Mouse (Mus musculus) heart, postnatal 0 days (tissue): ENCODE measurements at regions not wholly inside any gene's neighbourhood (a gene's known extent, or its start where the extent isn't known, plus 50 kb on each side); places are given as distances from the start of the nearest gene placed in this dataset.

ENCODE experiments used
- ATAC-seq: fragments of 200-750 bp; cut with Nextera tagmentation; 2 replicates; pipeline ENCODE4 v1.8.0; 2017; ENCODE audit warnings: low read depth, moderate number of reproducible peaks, moderate library complexity; ENCODE audit not compliant: insufficient read depth
- DNase-seq: peaks from one replicate; pipeline ENCODE4 v3.0.0-alpha.2; 2016; ENCODE audit warnings: low spot score
- H3K27ac ChIP-seq: fragments of 300-500 bp; sonication (generic); 2 replicates; pipeline ENCODE4 v1.5.1; 2014; ENCODE audit warnings: low read depth, mild to moderate bottlenecking
- H3K27me3 ChIP-seq: fragments of 300-500 bp; sonication (generic); 2 replicates; pipeline ENCODE4 v1.6.1; 2014; ENCODE audit warnings: low read length, mixed read lengths; ENCODE audit not compliant: control insufficient read depth, insufficient read depth
- H3K36me3 ChIP-seq: fragments of 300-500 bp; sonication (generic); replicated peaks from 2 replicates; pipeline ENCODE4 v1.6.1; 2014; ENCODE audit warnings: low read length, mixed read lengths; ENCODE audit not compliant: control insufficient read depth, insufficient read depth
- H3K4me1 ChIP-seq: fragments of 300-500 bp; sonication (generic); 2 replicates; pipeline ENCODE4 v1.6.1; 2014; ENCODE audit warnings: antibody characterized with exemption; ENCODE audit not compliant: control insufficient read depth, insufficient read depth
- H3K4me2 ChIP-seq: fragments of 300-500 bp; sonication (generic); 2 replicates; pipeline ENCODE4 v1.6.1; 2014; ENCODE audit warnings: low read depth, mild to moderate bottlenecking, low read length, moderate library complexity
- H3K4me3 ChIP-seq: fragments of 300-500 bp; sonication (generic); 2 replicates; pipeline ENCODE4 v1.5.1; 2014; ENCODE audit warnings: low read depth, low read length
- H3K9ac ChIP-seq: fragments of 300-500 bp; sonication (generic); replicated peaks from 2 replicates; pipeline ENCODE4 v1.6.1; 2014; ENCODE audit warnings: low read depth, low read length, mixed read lengths
- H3K9me3 ChIP-seq: fragments of 300-500 bp; sonication (generic); replicated peaks from 2 replicates; pipeline ENCODE4 v1.6.1; 2016; ENCODE audit warnings: low read length; ENCODE audit not compliant: control insufficient read depth
- CTCF ChIP-seq: IDR thresholded peaks from 2 replicates; pipeline ENCODE4 v1.5.1; 2016; ENCODE audit warnings: antibody characterized with exemption, control low read depth, low read depth
- EP300 ChIP-seq: IDR thresholded peaks from 2 replicates; pipeline ENCODE4 v1.6.1; 2016; ENCODE audit warnings: antibody characterized with exemption, low read depth
- WGBS: fragments of 180-500 bp; shearing (Covaris S2); extraction: QIAGEN DNeasy Blood & Tissue Kit; methylation state at CpG from one replicate; pipeline ENCODE4 v1.1.7; 2014; 5-methylcytosine and 5-hydroxymethylcytosine counted together

- 77% methylated on average over 2 of the region's 2 CpGs for WGBS
- no peak for ATAC-seq
- H3K4me2 ChIP-seq = no peak overlapping the region
- no peaks in the 10 kb centered on the region for H3K4me1 ChIP-seq
- H3K27ac ChIP-seq = no peak overlapping the region
- no peaks in the 10 kb centered on the region for H3K27me3 ChIP-seq
- no peaks in the 10 kb centered on the region for H3K36me3 ChIP-seq
- H3K9ac ChIP-seq = no peak overlapping the region
- no peak overlapping the region for H3K4me3 ChIP-seq
- TF ChIP-seq EP300 (no peak), CTCF (no peak)
- H3K9me3 ChIP-seq = no peaks in the 10 kb centered on the region
- DNase-seq = no peak
These were observed 231.7 kb downstream of the Btg1 start for GRCm38 (mm10) chr10:96848496-96848895.

GRCm38 (mm10) chr10:96860366-96860765, 243.6 kb downstream of the Btg1 start:
- Histone ChIP-seq H3K9me3 (no peaks in the 10 kb centered on the region), H3K9ac (no peak overlapping the region), H3K4me2 (no peak overlapping the region), H3K36me3 (no peaks in the 10 kb centered on the region), H3K4me3 (no peak overlapping the region), H3K27ac (no peak overlapping the region), H3K27me3 (no peaks in the 10 kb centered on the region), H3K4me1 (no peaks in the 10 kb centered on the region)
- no peak for ATAC-seq
- WGBS = 48% methylated on average over 2 of the region's 2 CpGs
- TF ChIP-seq EP300 (no peak), CTCF (no peak)
- no peak for DNase-seq

- no peak overlapping the region for H3K27ac ChIP-seq
- TF ChIP-seq CTCF (no peak), EP300 (no peak)
- no peaks in the 10 kb centered on the region for H3K27me3 ChIP-seq
- DNase-seq (no peak), ATAC-seq (no peak)
- H3K9me3 ChIP-seq = no peaks in the 10 kb centered on the region
- H3K9ac ChIP-seq = no peak overlapping the region
- WGBS = 62% methylated on average over 8 of the region's 8 CpGs
- no peaks in the 10 kb centered on the region for H3K36me3 ChIP-seq
- no peak overlapping the region for H3K4me2 ChIP-seq
- H3K4me1 ChIP-seq = no peaks in the 10 kb centered on the region
- no peak overlapping the region for H3K4me3 ChIP-seq
These were observed 246.4 kb downstream of the Btg1 start for GRCm38 (mm10) chr10:96863230-96863629.

GRCm38 (mm10) chr10:96866468-96866867, 249.7 kb downstream of the Btg1 start:
- H3K9me3 ChIP-seq = no peaks in the 10 kb centered on the region
- H3K4me3 ChIP-seq = no peak overlapping the region
- no peak overlapping the region for H3K4me2 ChIP-seq
- no peaks in the 10 kb centered on the region for H3K4me1 ChIP-seq
- no peaks in the 10 kb centered on the region for H3K27me3 ChIP-seq
- no peak for TF ChIP-seq EP300
- TF ChIP-seq CTCF = no peak
- H3K9ac ChIP-seq = no peak overlapping the region
- H3K27ac ChIP-seq = no peak overlapping the region
- no peaks in the 10 kb centered on the region for H3K36me3 ChIP-seq
- WGBS = 64% methylated on average over 3 of the region's 3 CpGs
- DNase-seq (no peak), ATAC-seq (no peak)

- TF ChIP-seq CTCF (no peak), EP300 (no peak)
- H3K4me1 ChIP-seq = no peaks in the 10 kb centered on the region
- DNase-seq (no peak), ATAC-seq (no peak)
- 69% methylated on average over 7 of the region's 7 CpGs for WGBS
- no peak overlapping the region for H3K4me3 ChIP-seq
- no peaks in the 10 kb centered on the region for H3K9me3 ChIP-seq
- H3K27ac ChIP-seq = no peak overlapping the region
- H3K36me3 ChIP-seq = no peaks in the 10 kb centered on the region
- no peaks in the 10 kb centered on the region for H3K27me3 ChIP-seq
- no peak overlapping the region for H3K9ac ChIP-seq
- no peak overlapping the region for H3K4me2 ChIP-seq
These were observed 254.9 kb downstream of the Btg1 start for GRCm38 (mm10) chr10:96871559-96872160.

GRCm38 (mm10) chr10:96874646-96875045, 257.8 kb downstream of the Btg1 start:
- no peak overlapping the region for H3K27ac ChIP-seq
- no peak overlapping the region for H3K4me3 ChIP-seq
- H3K36me3 ChIP-seq = no peaks in the 10 kb centered on the region
- WGBS = 96% methylated on average over 1 of the region's 1 CpGs
- no peak for ATAC-seq
- no peaks in the 10 kb centered on the region for H3K4me1 ChIP-seq
- H3K9ac ChIP-seq = no peak overlapping the region
- DNase-seq = no peak
- H3K9me3 ChIP-seq = no peaks in the 10 kb centered on the region
- TF ChIP-seq CTCF (no peak), EP300 (no peak)
- H3K27me3 ChIP-seq = no peaks in the 10 kb centered on the region
- no peak overlapping the region for H3K4me2 ChIP-seq
